Comparison of ENCODE assay signal across 25 mouse cellular contexts in the genomic region with DNA sequence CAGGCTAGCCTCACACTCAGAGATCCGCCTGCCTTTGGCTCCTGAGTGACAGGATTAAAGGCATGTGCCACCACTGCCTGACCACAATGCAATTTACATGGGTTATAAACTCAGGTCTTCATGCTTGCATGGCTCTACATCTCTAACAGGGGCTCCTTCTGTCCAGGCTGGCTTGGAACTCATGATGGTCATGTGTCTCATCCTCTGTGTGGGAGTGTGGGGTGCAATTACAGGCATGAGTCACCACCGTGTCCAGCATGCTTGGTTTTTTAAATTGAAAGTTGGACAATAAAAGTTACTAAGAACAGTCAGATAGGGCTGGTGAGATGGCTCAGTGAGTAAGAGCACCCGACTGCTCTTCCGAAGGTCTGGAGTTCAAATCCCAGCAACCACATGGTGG. TPM values are rescaled to one million over a fixed set of nuclear protein-coding genes. Genes with fewer than 3 reads are reported as not detected.
DNase-seq lines count a peak whose midpoint lies in the region; ATAC-seq and TF ChIP-seq lines count a peak whose summit lies in the region.
"Had no signal": no experiment of that assay in that cellular context is flagged by ENCODE, and none has a peak within 500 bp of the region (broad histone marks: within the 10 kb centered on the region; RNA-seq: fewer than 3 reads in every experiment).

No protein-coding gene starts in this region.

- DNase-seq in kidney, postnatal 10 days: no peak
- DNase-seq in 3T3-L1 (ENCODE audit: low read depth, low spot score) (peak; percentile 84), NIH3T3 (ENCODE audit: low read depth) (peak; percentile 82)
- DNase-seq in gastrocnemius, adult 18-20 months (ENCODE audit: low spot score): no peak
- DNase-seq: adrenal gland, postnatal 10 days; adrenal gland, postnatal 36 days; B cell, adult 2 months; cerebellum, adult 11 months; cerebellum, adult 2 months; cerebellum, adult 9-11 months; cerebellum, postnatal 25 days; forebrain, postnatal 0 days; gastrocnemius, postnatal 10 days; gastrocnemius, postnatal 36 days; heart, adult 2 months had no signal

- no peak overlapping the region for H3K4me3 ChIP-seq in kidney, embryonic 15.5 days (replicated peaks)
- H3K4me3 ChIP-seq in myocyte: no peak overlapping the region
- no peak overlapping the region for H3K4me3 ChIP-seq in heart, embryonic 11.5 days (ENCODE audit: low read depth, low read length)
- H3K4me3 ChIP-seq: embryonic facial prominence, embryonic 12.5 days; embryonic facial prominence, embryonic 15.5 days; heart, adult 2 months; heart, embryonic 10.5 days; hindbrain, embryonic 12.5 days; hindbrain, embryonic 15.5 days had no signal

- H3K36me3 ChIP-seq in kidney, embryonic 15.5 days: no peaks in the 10 kb centered on the region
- no peaks in the 10 kb centered on the region for H3K36me3 ChIP-seq in myocyte (ENCODE audit: control insufficient read depth, insufficient read depth)
- no peaks in the 10 kb centered on the region for H3K36me3 ChIP-seq in heart, embryonic 11.5 days (ENCODE audit: control insufficient read depth, insufficient read depth, low read length)
- H3K36me3 ChIP-seq: embryonic facial prominence, embryonic 12.5 days; embryonic facial prominence, embryonic 15.5 days; heart, embryonic 10.5 days; hindbrain, embryonic 12.5 days; hindbrain, embryonic 15.5 days had no signal

- WGBS in kidney, embryonic 15.5 days: 67% methylated on average over 4 of the region's 4 CpGs
- 87% methylated on average over 4 of the region's 4 CpGs for WGBS in heart, embryonic 11.5 days (ENCODE audit: insufficient replicate concordance)

- H3K79me2 ChIP-seq in myocyte (ENCODE audit: control insufficient read depth, insufficient read depth): no peaks in the 10 kb centered on the region

- H3K27ac ChIP-seq in kidney, embryonic 15.5 days: no peak overlapping the region
- no peak overlapping the region for H3K27ac ChIP-seq in heart, embryonic 11.5 days (ENCODE audit: low read depth, low read length)
- H3K27ac ChIP-seq: embryonic facial prominence, embryonic 12.5 days; embryonic facial prominence, embryonic 15.5 days; heart, adult 2 months; heart, embryonic 10.5 days; hindbrain, embryonic 12.5 days; hindbrain, embryonic 15.5 days had no signal

- no peak for TF ChIP-seq POLR2A in myocyte (IDR thresholded peaks at IDR 0.05; ENCODE audit: insufficient read length, low read depth)

- no peaks in the 10 kb centered on the region for H3K9me3 ChIP-seq in kidney, embryonic 15.5 days (replicated peaks)
- H3K9me3 ChIP-seq in heart, embryonic 11.5 days (replicated peaks; ENCODE audit: control insufficient read depth, low read length): no peaks in the 10 kb centered on the region
- H3K9me3 ChIP-seq: embryonic facial prominence, embryonic 12.5 days; embryonic facial prominence, embryonic 15.5 days; heart, embryonic 10.5 days; hindbrain, embryonic 12.5 days; hindbrain, embryonic 15.5 days had no signal

- H3K4me1 ChIP-seq in kidney, embryonic 15.5 days: no peaks in the 10 kb centered on the region
- no peaks in the 10 kb centered on the region; the same call in 1 of the 2 replicates for H3K4me1 ChIP-seq in heart, embryonic 11.5 days (ENCODE audit: control insufficient read depth, insufficient read depth, low read length)
- H3K4me1 ChIP-seq: embryonic facial prominence, embryonic 12.5 days; embryonic facial prominence, embryonic 15.5 days; heart, embryonic 10.5 days; hindbrain, embryonic 12.5 days; hindbrain, embryonic 15.5 days had no signal

- no peak overlapping the region for H3K9ac ChIP-seq in kidney, embryonic 15.5 days
- H3K9ac ChIP-seq in heart, embryonic 11.5 days (ENCODE audit: low read depth, low read length): no peak overlapping the region
- H3K9ac ChIP-seq: embryonic facial prominence, embryonic 12.5 days; embryonic facial prominence, embryonic 15.5 days; forebrain, postnatal 0 days; hindbrain, embryonic 12.5 days; hindbrain, embryonic 15.5 days had no signal

- H3ac ChIP-seq in myocyte (ENCODE audit: control insufficient read depth, insufficient read length): no peak overlapping the region

- H3K4me2 ChIP-seq in kidney, embryonic 15.5 days: no peak overlapping the region
- H3K4me2 ChIP-seq in myocyte (ENCODE audit: low read depth): no peak overlapping the region
- no peak overlapping the region for H3K4me2 ChIP-seq in heart, embryonic 11.5 days
- H3K4me2 ChIP-seq: embryonic facial prominence, embryonic 12.5 days; embryonic facial prominence, embryonic 15.5 days; hindbrain, embryonic 12.5 days; hindbrain, embryonic 15.5 days had no signal

- H3K27me3 ChIP-seq in kidney, embryonic 15.5 days: no peaks in the 10 kb centered on the region
- no peaks in the 10 kb centered on the region for H3K27me3 ChIP-seq in myocyte (ENCODE audit: control insufficient read depth, insufficient read depth, insufficient read length)
- H3K27me3 ChIP-seq in heart, embryonic 11.5 days (ENCODE audit: control insufficient read depth, insufficient read depth, low read length): no peaks in the 10 kb centered on the region
- H3K27me3 ChIP-seq: embryonic facial prominence, embryonic 12.5 days; embryonic facial prominence, embryonic 15.5 days; hindbrain, embryonic 12.5 days; hindbrain, embryonic 15.5 days had no signal

- ATAC-seq in kidney, embryonic 15.5 days (replicated peaks; ENCODE audit: low FRiP score): peak; percentile 43; the same call in 1 of the 2 replicates
- ATAC-seq in heart, embryonic 11.5 days (replicated peaks; ENCODE audit: insufficient number of reproducible peaks, low FRiP score, low TSS enrichment): no peak
- ATAC-seq: CD4-positive, CD25-positive, alpha-beta regulatory T cell, adult 4 months; forebrain, embryonic 14.5 days; forebrain, postnatal 0 days had no signal

TF ChIP-seq in myocyte, 11 proteins besides CTCF, POLR2A, EP300 and RAD21:
- peak; percentile 15 for TF ChIP-seq USF1 (IDR thresholded peaks at IDR 0.05; ENCODE audit: low read depth)
- TF ChIP-seq MYOG (IDR thresholded peaks at IDR 0.05; ENCODE audit: control insufficient read depth in 1 of 3, insufficient read depth in 1 of 3, insufficient read length in 2 of 3, low read depth in 2 of 3): no peak

RNA-seq across cellular contexts. Expression of a gene that starts 12.8 kb away (rescaled TPM):
- 488 and 506 TPM in 2 replicates for polyA plus RNA-seq in kidney, embryonic 15.5 days (2015; fragmentation: Nextera tagmentation; extraction: Ambion mirVana)
- polyA plus RNA-seq in myocyte (2012; fragmentation: generic; extraction: Trizol): 306 TPM
- polyA plus RNA-seq in heart, embryonic 11.5 days (2014; fragmentation: Nextera tagmentation; extraction: Ambion mirVana): 312 and 348 TPM in 2 replicates
- 100 to 1,000 TPM; 114 to 128 TPM for total RNA-seq in gastrocnemius, adult 18-20 months (2021)

Comparison
In these comparisons a context has a peak if more than half of its experiments do, and no peak if none do; other contexts are left out.
1. DNase-seq: peak in 3T3-L1 (single experiment) and NIH3T3 (single experiment); none in kidney, postnatal 10 days (single experiment) and gastrocnemius, adult 18-20 months (single experiment).